Mouse (Mus musculus) liver, adult 2 months (tissue): ENCODE measurements at regions not wholly inside any gene's neighbourhood (a gene's known extent, or its start where the extent isn't known, plus 50 kb on each side); places are given as distances from the start of the nearest gene placed in this dataset.

Experiments
- CTCF ChIP-seq: fragments of 200-500 bp; IDR thresholded peaks from 2 replicates; pipeline ENCODE4 v1.5.1; 2011; ENCODE audit warnings: low read depth, low read length, control low read depth
- POLR2A ChIP-seq: fragments of 200-500 bp; IDR thresholded peaks from 2 replicates; pipeline ENCODE4 v1.6.1; 2011; ENCODE audit warnings: low read length, control low read depth; ENCODE audit not compliant: insufficient read depth; ENCODE audit errors: extremely low read depth

DNA sequence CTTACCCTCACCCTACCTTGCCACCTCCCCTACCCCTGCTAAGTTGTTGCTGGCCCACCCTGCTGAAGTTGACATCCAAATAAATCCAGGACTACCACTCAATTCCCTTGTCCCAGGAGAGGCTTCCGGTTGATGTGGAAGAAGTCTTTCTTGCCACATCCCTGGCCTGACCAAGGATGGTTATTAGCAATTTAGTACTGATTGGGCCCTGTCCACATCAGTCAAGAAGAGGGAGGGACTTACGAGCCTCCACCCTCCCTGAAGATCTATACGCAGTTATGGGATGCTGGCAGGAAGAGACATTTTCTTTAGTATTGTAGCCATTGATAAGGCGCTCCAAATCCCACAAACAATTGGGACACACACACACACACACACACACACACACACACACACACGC is 63.1 kb upstream of the Kdm7a start:
- TF ChIP-seq CTCF (no peak), POLR2A (no peak)
